Mouse (Mus musculus) kidney, adult 9 months (tissue): Measurements from ENCODE around the gene Cers1.

Source experiments
- DNase-seq: peaks from one replicate; pipeline ENCODE4 v3.0.0; 2022

The Cers1 gene

DNA sequence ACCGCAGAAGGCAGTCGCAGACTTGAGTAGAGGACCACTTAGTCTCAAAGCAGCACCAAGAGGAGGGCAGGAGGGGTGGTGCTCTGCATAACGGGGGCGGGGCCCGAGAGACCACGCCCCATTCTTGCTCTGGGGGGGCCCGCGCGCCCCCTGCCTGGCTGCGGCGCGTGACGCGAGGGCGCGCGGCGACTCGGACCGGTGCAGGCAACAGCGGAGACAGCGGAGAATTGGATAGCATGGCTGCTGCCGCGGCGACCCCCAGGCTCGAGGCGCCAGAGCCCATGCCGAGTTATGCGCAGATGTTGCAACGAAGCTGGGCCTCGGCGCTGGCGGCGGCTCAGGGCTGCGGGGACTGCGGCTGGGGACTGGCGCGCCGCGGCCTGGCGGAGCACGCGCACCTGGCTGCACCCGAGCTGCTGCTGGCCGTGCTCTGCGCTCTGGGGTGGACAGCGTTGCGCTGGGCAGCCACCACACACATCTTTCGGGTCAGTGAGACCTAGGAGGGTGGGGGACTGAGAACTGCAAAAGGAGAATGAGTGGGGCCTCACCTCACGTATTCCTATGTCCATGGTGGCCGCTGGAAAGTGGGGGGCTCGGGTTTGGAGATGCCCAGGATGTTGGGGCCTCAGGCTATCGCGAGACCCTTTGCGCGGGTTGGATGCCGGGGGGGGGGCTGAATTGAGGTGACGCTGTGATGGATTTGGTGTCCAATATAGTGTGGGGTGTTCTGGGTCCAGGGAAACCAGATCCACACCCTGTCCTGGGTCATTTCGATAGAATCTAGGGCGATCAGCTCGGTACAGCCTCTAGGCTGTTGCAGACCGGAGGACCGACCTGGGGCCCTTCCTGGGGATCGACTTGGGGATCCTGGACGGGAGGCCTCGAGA is at the start of gene Cers1:
Cers1 (plus strand) TSS at position 152 of the 887 bp plus-strand sequence.
- no peak for DNase-seq

DNA sequence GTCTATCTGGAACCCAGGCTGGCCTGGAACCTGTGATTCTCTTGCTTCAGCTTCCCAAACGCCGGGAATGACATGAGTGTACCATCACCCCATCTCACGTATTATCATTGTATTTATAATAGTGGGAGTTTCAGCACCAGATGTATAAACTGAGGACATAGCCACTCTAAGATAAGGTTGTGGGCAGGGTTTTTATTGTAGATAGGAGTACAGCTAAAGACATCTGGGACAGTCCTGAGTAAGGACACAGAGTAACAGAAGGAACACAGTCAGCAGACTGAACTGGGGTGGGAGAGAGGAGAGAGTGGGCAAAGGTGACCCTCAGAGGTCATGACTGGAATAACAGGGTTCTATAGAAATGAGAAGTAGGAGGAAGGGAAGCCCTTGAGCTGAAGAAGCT is 47.9 kb upstream of the Cers1 start:
- DNase-seq = no peak

DNA sequence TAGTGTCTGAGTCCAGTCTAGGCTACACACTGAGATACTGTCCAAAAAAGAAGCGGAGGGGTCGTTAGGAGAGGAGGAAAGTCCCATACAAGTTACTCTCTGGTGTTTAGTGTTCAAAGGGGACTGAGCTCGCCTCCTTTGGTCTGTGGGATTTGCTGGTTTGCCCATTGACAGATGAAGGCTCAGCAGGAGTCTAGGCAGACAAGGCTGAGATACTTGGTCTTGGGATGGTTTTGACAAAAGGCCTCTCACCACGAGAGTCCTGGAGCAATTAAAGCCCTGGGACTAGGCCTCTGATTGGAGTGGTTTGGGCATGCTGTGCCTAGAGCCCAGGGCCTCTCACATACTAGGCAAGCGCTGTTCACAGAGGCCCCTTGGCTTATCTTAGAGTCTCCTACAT is 47.3 kb upstream of the Cers1 start:
- DNase-seq = no peak

DNA sequence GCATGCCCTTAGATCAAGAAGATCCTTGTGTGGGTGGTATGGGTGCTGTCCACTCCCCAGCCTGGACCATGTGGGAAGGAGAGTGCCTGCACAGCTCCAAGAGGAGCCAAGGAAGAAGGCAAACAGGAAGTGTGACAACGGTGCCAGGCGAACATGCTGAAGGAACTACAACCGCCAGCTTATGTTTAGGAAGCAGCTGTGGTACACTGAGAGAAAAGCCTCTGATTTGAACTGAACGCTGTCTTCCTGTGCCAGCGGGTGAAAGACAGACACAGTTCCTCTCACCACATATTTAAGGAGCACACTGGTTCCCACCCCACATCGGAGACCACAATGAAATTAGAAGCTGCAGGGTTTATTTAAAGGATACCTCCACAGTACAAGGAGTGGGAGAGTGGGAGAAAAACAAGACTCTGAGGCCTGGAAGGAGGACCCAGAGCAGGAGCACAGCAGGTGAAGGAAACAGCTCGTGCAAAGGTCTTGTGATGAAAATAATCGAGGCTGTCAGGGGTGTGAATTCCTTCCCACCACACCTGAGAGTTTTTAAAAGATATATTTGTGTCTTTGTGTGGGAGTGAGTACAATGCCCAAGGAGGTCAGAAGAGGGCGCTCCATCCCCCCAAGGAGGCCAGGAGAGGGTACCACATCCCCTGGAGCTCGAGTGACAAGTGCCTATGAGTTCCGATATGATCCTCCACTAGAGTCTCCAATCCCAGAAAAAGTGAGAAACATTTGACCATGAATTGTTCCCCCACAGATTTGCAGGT is 46.6 kb upstream of the Cers1 start:
- DNase-seq = peak; percentile 26

DNA sequence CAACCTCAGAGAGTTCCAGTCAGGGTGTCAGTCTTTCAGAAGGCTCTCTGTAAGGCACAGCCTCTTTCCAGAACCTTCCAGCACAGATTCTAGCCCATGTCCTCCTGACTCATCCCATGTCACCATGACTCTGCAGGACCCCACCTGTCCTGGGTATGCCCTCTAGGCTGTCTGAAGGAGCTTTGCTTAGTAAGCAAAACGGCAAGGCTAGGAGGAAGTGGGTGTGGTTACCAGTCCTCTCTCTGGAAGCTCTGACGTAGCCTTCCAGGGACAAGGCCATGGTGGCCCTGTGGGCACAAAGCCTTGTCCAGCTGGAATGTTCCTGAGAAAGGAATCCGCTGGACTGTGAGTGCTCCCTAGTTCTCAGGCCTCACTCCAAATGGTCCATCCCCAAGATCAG is 42.6 kb upstream of the Cers1 start:
- DNase-seq = peak; percentile 50

DNA sequence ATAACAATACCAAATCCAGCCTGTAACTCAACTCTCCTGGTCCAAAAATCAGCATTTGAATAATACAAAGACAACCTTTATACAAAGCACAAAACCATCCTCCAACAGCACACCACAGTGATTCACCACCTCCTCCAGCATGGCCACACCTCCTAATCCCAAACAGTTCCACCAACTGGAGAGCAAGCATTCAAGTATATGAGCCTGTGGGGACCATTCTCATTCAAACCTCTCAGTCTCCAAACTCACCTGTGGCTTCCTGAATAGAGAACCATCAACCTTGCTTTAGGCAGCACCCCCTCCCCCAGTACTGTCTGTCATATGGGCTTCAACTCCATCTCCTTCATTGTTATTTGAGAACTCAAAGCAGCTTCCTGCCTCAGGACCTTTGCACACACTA is 41.2 kb upstream of the Cers1 start:
- DNase-seq = no peak

DNA sequence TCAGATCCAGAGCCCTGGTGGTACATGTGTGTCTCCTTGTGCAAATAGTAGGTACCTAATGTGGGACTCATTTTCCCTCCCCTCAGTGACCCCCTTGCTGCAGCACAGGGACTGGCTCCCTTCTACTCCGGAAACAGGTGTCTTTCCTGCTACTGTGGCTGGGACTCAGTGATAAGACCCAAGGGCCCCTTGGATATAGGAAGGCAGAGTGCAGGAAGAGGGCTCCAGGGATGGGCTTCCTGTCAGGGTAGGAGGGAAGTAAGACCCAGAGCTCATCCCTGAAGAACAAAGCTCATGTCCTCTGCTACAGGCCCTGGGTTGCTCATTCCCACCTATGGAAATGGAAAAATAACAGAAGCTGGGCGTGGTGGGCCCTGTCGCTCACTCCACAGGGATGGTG is 39.1 kb upstream of the Cers1 start:
- peak; percentile 39 for DNase-seq

DNA sequence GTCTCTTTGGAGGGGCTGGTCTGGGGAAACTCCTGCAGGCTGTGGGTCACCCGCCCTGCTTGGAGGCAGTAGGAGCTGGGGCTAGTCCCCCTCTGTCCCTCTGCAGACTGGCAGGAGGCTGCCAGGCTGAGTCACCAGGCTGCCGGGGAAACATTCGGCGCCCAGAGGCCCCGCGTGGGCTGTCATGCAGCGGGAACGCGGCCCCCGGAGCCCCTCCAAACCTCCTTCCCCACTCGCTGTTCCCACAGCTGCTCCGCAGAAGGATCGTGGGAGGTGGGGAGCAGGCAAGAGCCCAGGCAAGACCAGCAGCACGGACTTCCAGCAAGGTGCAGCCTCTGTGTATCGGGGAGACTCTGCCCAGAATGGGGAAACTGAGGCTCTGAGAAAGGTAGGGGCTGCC is 37.4 kb upstream of the Cers1 start:
- no peak for DNase-seq

DNA sequence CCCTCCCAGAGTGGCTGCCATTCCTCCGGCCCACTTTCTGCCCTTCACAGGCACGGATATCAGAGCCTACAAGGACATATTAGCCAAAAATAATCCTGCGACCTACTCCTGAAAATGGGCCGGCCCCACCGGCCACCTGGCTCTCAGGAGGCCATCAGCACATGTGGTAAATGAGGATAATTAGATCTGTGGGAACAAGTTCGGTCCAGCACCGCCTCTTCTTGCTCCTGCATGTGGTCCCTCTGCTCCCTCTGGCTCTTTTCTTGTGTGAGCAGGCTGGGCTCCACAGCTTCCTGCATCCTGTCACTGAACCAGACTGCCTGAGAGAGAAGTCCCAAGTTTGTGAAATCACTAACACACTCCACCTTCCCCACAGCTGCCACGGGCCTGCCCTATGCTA is 36.3 kb upstream of the Cers1 start:
- no peak for DNase-seq

DNA sequence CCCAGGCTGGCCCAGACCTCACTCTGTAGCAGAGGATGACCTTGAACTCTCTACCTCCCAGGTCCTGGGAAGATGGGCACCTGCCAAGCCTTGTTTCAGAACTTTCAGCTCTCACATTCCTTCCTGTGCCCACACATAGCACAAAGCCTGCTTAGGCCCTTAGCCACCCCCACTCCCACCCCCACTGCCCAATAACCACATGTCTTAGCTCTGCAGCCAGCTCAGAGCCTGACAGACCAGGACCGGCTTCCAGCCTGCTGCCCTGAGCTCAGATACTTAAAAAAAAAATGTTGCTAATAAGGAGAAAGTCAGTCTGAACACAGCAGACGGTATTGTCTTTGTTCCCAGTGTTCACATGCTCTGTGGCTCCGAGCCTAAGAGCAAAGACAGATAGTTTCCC is 34.6 kb upstream of the Cers1 start:
- no peak for DNase-seq

DNA sequence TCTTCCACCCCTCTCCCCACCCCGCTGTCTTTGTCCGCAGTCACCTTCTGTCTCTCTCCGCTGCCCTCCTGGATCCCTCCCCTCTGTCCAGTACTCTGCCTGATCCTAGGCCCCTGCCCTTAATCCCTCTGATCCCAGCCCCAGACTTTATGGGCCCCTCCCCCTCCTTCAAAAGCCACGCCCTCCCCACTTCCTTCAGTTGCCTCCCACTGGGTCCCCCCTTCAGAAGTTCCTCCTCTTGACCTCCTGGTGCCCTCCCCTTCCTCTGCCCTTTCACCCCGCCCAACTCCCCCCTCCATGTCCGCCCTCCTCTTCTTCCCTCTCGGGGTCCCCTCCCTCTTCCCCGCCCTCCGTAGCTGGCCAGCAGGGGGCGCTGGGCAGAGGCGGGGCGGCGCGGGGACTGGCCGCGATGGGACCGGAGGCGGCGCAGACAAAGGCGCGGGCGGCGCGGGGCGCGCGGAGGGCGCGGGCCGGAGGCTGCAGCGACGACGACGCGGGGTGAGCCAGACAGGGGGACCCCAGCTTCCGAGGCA is 32.9 kb upstream of the Cers1 start, which contains the start of gene Homer3:
Homer3 (plus strand) TSS at position 225 of the 533 bp plus-strand sequence.
- peak; percentile 92 for DNase-seq

DNA sequence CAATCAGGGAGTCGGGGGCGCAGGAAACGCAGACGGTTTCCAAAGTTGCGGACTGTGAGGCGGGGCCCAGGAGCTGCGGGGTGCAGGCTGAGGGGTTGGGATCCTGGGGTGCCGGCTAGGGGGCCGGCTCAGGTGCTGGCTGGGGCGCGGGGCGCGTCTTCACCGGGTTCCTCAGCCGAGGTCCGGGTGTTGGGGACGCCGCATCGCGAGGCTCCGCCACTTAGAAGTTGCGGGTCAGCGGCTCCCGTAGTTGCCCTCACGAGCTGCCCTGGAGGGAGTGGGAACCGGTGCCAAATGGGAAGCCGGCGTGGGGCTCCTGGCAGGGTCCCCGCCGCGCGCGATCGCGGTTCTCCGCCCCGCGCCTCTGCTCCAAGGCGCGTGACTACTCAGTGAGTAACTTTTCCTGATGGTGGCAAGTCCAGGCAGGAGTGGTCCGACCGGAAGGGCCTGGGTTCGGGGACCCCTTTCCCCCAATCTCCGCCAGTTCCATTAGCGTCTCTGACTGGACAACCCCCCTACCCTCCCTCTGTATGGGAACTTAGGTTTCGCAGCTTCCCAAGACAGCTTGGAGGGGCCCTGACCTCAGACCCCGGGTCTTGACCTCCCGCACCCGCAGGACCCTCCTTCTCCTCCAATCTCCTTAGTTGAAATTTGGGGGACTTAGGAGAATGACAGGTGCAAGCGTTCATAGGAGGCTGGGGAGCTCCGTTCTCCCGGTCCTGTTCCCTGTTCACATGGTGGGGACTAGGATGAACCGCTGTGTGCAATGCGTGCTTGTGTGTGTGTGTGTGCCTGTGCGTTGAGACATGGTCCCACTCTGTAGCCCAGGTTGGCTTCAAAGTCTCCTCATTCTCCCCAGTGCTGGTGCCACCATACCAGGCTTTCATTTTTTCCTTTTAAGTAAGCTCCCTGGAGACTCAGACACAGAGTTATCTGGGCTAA is 32.2 kb upstream of the Cers1 start:
- DNase-seq = no peak

DNA sequence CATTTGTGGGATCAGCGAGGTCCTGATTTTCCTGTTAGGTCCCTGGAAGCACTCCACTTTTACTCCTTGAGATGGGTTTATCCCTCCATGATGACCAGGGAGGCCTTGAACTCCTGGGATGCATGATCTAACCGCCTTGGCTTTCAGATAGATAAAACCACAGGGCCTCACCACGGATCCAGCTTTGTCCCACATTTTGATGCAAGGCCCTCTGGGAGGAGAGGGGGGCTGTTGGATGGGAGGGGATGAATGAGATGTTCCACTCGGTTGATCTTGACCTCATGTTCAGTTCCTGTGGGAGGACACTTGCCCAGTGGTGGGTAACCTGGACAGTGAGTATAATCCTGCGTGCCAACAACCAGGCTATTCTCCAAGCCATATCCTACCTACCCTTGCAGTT is 31.2 kb upstream of the Cers1 start:
- DNase-seq = no peak

DNA sequence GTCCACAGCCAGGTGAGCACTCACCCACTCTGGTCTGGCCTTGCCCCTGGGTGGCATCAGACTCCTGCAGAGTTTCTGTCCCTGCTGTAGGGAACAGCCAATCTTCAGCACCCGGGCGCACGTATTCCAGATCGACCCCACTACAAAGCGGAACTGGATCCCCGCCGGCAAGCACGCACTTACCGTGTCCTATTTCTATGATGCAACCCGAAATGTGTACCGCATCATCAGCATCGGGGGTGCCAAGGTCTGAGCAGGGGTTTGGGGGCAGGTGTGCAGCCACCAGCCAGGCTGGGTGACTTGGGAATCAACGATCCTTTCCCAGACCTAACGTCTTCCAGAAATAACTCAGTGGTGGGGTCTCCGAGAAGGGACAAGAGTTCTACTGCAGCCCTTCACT is 30.3 kb upstream of the Cers1 start:
- DNase-seq = no peak

DNA sequence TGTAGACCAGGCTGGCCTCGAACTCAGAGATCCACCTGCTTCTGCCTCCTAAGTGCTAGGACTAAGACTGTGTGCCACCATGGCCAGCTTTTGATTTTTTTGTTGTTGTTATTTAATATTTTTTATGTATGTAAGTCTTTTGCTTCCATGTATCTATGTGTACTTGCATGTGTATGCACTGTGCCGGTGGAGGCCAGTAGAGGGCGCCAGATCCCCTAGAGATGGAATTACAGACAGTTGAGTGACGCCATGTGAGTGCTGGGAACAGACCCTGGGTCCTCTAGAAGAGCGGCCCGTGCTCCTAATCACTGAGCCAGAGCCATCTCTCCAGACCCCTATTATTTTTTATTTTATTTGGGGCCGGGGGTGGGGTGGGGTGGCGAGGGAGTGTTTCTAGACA is 28.8 kb upstream of the Cers1 start:
- DNase-seq = no peak

DNA sequence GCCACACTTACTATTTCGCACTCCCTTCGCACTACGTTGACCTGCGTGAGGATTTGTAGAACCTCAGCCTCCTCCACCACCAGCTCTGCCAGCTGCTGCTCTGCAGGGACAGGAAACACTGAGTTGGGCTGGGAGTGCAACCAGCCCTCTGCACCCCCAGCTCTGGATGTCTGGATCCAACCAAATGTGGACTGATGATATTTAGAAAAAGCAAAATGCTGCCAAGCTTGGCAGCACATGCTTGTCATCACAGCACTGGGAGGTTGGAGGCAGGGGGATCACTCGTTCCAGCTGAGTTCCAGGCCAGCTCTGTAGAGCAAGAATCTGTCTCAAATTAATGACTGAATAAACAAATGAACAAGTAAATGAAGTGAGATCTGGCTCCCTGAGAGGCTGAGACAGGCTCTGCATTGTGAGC is 21.6 kb upstream of the Cers1 start:
- no peak for DNase-seq

DNA sequence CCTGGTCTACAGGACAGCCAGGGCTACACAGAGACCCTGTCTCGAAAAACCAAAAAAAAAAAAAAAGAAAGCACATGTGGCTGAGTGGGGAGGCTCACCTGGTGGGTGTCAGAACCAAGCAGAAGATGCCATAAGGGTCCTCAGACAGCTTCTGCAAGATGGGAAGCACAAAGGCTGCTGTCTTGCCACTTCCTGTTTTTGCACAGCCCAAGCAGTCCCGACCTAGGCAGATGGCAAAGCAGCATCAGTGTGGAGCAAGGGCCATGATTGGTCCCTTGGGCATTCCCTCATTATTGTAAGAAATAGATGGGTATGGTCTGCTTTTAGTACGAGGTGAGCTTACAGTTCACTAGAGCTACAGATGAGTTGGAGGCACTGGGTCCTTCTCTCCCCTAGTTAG is 14.7 kb upstream of the Cers1 start:
- DNase-seq = no peak

DNA sequence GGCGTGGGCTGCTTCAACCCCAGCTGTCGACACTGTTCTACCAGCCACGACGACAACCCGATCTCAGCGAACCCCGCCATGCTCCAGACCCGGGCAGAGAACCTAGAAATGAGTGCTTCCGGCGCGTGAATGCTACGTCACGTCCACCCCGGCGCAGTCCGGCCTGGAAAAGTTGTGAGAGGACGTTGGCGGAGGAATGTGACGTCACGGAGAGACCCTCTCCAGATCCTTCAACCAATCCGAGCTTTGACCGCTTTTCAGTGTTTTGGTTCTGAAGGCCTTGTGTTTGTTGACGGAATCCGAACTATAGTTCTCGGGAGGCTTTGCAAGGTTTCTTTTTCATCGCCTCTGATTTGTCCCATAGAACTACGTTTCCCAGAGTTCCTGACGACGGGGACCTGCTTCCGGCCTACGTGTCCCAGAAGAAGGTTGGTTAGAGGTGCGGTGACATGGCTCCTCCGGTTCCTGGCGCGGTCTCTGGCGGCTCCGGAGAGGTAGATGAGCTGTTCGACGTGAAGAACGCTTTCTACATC is 13.2 kb upstream of the Cers1 start, which contains the start of the genes Ddx49 and Cope:
Ddx49 (minus strand) TSS at position 132 of the 533 bp plus-strand sequence.
Cope (plus strand) TSS at position 161 of the 533 bp plus-strand sequence.
- peak; percentile 96 for DNase-seq

DNA sequence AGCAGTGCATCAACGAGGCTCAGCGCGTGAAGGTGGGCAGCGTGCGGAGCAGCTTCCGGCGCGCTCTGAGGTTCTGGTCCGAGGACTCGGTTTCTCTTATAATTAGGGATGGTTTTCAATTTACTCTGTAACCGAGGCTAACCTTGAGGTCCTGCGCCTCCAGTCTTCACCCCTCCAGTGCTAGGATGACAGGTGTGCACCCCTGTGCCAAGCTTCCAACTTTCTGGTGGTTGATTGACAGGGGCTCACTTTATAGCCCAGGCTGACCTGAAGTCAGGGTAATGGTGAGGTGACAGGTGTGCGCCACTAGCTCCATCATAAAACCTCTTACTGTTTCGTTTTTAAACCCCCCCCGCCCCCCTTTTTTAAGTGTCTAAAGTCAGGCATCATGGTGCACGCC is 12.7 kb upstream of the Cers1 start:
- no peak for DNase-seq

DNA sequence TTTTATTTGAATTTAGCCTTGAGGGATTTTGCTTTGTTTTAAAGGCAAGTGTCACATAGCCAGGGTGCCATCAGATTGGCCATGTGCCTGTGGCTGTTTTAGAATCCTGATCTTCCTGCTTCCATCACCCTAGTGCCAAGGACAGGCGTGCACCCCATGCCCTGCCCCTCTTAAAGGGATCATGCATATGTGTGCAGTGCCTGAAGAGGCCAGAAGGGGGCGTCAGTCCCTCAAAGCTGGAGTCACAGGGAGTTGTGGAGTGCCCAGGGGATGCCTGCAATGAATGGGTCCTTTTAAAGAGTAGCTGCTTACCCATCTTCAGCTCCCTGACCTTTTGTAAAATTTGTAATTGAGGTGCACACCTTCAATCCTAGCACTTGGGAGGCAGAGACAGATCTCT is 6.3 kb upstream of the Cers1 start:
- peak; percentile 39 for DNase-seq

DNA sequence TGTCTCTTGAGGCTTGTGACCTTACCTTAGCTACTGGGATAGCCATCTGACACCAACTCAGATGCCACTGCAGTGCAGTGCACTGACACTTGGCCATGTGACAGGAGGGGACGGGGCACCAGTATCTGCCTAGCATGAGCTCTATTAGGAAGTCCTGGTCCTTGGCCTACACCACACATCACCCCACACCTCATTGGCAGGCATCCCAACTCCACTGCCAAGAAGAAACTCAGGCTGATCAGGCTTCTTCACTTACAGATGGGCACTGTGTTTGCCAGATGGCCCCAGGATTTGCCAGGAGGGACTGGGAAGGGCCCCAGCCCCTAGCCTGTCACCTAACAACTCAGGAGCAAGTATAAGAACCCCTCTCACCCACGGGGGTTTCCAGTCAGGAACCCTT is 2.2 kb upstream of the Cers1 start:
- no peak for DNase-seq
